Mouse (Mus musculus) layer of hippocampus, adult 2 months (tissue): ENCODE data around the gene Exd1. TPM values are rescaled to one million over a fixed set of nuclear protein-coding genes. Genes with fewer than 3 reads are reported as not detected.

ENCODE experiments used
- DNase-seq, 2 experiments: peaks; one replicate each; pipeline ENCODE4 v3.0.0; 2022; ENCODE audit warnings: low spot score in 2 of 2
- H3K27ac ChIP-seq: fragments of 200-600 bp; 2 replicates; pipeline ENCODE4 v1.8.1; 2022
- H3K4me3 ChIP-seq: fragments of 200-600 bp; 2 replicates; pipeline ENCODE4 v1.8.1; 2022; ENCODE audit warnings: mild to moderate bottlenecking
- CTCF ChIP-seq: fragments of 200-600 bp; conservative IDR thresholded peaks from 2 replicates; pipeline ENCODE4 v1.8.1; 2022; ENCODE audit warnings: antibody characterized with exemption, mild to moderate bottlenecking, moderate library complexity
- total RNA-seq, 2 experiments: library from RNA; stranded (reverse); gene quantifications; 2 replicates each; pipeline ENCODE4 v1.2.3; 2021

Exd1 gene
- total RNA-seq, 2 experiments from 2014 or later = 0.49 to 1.3 TPM

- DNase-seq = no peak
- TF ChIP-seq CTCF = no peak
- no peak overlapping the region for H3K4me3 ChIP-seq
- no peak overlapping the region for H3K27ac ChIP-seq
Observed at GRCm38 (mm10) chr2:119561794-119562193, 14.4 kb upstream of the Exd1 start.

- H3K27ac ChIP-seq = no peak overlapping the region
- DNase-seq = no peak
- TF ChIP-seq CTCF = no peak
- no peak overlapping the region for H3K4me3 ChIP-seq
Observed at GRCm38 (mm10) chr2:119558737-119559340, 11.4 kb upstream of the Exd1 start.

DNA sequence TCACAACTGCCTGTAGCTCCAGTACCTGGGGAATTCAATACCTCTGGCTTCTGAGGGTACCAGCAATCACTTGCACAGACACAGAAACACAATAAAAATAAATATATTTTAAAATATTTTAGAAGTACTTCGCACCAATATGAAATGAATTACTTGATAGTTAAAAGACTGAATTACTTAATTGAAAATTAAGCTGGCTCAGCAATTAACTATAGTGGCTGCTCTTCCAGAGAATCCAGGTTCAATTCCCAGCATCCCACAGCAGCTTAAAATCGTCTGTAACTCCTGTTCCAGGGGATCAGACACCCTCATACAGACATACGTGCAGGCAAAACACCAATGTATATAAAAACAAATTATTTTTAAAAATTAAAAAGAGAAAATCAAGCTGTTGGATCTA is 10.6 kb upstream of the Exd1 start:
- Histone ChIP-seq H3K4me3 (no peak overlapping the region), H3K27ac (no peak overlapping the region)
- no peak for DNase-seq
- TF ChIP-seq CTCF = no peak

DNA sequence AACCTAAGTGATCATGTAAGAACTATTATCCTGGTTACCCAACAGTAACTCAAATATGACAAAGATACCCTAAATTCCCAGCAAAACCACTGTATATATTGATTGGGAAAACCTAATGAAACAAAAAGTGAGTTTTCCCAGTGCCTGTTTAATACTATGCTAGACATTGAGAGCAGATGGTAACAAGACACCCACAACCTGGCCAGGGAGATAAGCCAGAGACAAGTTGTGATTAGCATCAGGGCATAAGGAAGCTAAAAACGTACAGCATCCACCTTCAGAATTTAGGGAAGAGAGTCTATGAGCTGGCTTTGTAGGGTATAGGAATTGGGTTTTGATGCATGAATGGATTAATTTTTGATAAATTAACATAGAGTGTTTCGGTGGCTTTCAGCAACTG is 2.3 kb upstream of the Exd1 start:
- no peak for DNase-seq
- TF ChIP-seq CTCF = no peak
- peak overlapping the region; percentile 0; the same call in 1 of the 2 replicates for H3K27ac ChIP-seq
- H3K4me3 ChIP-seq = no peak overlapping the region

DNA sequence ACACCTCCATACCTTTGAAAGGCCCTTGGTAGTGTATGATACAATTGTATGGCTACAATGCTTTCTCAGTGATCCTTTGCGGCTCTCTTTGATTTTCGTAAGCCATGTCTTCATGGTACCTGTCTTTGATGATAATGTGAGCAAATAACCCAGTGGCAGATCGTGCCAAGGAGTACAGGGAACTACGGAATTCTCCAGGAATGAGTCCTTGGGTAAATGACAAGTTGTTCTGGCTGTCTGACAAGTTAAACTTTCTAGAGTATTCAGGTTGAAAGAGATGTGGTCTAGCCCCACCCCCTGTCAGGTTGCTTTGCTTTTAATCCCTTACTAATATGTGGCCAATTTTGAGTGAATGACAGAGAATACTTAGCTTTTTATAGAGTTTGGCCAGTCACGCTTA is 1.3 kb upstream of the Exd1 start:
- DNase-seq = no peak
- peak overlapping the region; percentile 93; the same call in 1 of the 2 replicates for H3K27ac ChIP-seq

GRCm38 (mm10) chr2:119548371-119548660 is 889 bp upstream of the Exd1 start:
- no peak for DNase-seq
- Histone ChIP-seq H3K4me3 (peak overlapping the region; percentile 69), H3K27ac (peak overlapping the region; percentile 93)
- TF ChIP-seq CTCF = no peak

More for the DNA sequence above, 1.3 kb upstream of the Exd1 start:
- peak overlapping the region; percentile 69 for H3K4me3 ChIP-seq
- TF ChIP-seq CTCF = no peak

DNA sequence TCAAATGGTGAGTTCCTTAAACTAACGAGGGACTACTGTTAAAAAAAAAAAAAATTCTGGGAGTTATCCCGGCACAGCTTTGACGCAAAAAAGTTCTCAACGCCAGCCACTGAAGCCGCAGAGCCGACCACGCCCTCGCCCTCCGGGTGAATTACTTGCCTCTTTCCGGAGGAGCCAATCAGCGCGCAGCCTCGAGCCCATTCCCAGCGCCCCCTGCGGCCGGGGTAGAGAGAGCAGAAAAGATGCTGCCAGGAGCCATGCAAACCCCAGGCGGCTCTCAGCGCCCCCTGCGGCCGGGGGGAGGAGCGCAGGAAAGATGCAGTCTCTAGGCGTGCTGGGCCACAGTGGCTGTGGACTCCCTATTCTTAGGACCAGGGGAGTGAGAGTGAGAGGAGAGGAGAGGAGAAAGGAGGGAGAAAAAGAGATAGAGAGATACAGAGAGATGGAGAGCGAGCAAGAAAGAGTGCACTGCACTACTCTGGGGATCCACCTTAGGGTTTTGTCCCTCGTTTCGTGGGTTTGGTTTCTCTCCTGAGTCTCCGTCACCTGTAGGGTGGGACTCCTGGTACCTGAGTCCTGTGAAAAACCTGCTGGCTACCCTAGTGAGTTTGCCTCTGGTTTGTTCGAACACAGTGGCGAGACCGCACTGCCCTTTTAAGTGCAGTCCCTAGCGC is 442 bp downstream of the Exd1 start:
- TF ChIP-seq CTCF = peak; percentile 92
- DNase-seq = peak; percentile 71 to 82
- peak overlapping the region; percentile 69 for H3K4me3 ChIP-seq
- H3K27ac ChIP-seq = peak overlapping the region; percentile 93

DNA sequence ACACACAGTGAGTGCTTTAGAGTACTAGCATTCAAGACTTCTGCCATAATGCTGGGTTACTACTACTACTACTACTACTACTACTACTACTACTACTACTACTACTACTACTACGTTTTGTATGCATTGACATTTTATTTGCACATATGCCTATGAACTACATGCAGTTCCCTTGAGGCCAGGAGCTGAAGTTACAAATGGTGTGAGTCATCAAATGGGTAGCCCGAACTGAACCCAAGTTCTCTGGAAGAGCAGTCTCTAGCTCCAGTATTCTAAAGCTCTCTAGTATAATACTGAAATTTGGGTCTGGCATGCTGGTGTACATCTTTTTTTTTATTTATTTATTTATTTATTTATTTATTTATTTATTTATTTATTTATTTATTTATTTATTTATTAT is 3.8 kb downstream of the Exd1 start:
- DNase-seq = no peak
- no peak overlapping the region for H3K4me3 ChIP-seq
- no peak for TF ChIP-seq CTCF

DNA sequence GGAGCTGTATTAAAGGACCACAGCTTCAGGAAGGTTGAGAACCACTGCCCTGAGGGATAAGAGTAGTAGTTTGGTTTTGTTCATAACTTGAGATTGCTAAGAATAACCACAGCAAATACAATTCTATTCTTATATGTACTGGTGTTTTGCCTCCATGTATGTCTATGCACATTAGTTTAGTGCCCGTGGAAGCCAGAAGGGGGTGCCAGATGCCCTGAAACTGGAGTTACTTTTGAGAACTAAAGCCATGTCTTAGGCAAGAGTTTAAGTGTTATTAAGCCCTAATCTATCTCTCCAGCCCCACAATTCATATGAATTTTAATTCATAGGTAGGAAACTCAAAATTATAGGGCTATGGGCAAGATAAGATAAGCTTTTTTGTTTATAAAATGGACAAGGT is 5.3 kb downstream of the Exd1 start:
- Histone ChIP-seq H3K27ac (no peak overlapping the region), H3K4me3 (no peak overlapping the region)
- TF ChIP-seq CTCF = peak; percentile 85
- peak; percentile 39 to 64 for DNase-seq

More for the DNA sequence above, 3.8 kb downstream of the Exd1 start:
- no peak overlapping the region for H3K27ac ChIP-seq

DNA sequence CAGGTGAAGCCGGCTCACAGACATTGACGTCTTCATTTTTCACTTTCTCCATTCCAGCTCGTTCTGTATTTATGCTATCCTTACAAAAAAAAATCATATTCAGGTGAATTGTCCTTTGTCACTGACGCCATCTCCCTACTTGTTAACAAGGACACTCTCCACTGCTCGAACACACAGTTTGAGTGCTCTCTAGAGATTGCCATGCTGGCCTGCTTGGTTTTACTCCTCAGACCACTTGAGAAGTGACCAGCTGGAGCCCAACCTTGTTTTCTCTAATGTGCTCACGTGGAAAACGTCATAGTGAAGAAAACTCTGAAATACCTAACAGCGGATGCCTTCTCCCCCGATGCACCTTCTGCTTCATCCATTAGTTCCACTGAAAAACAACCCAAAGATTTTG is 8.6 kb downstream of the Exd1 start:
- Histone ChIP-seq H3K27ac (no peak overlapping the region), H3K4me3 (no peak overlapping the region)
- DNase-seq = no peak
- TF ChIP-seq CTCF = no peak

DNA sequence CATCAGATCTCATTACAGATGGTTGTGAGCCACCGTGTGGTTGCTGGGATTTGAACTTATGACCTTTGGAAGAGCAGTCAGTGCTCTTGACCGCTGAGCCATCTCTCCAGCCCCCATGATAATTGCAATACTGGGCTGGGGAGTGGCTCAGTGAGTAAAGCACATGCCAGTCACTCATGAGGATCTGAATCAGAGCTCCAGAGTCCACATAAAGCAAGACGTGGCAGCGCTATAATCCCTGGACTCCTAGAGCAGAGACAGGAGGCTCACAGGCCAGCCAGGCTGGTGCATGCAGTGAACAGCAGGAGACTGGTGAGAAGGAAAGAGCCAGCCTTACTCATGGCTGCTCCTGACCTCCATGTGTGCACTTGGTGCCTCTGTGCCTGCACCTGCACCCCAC is 22.0 kb downstream of the Exd1 start:
- no peak for TF ChIP-seq CTCF
- Histone ChIP-seq H3K27ac (no peak overlapping the region), H3K4me3 (no peak overlapping the region)
- DNase-seq = no peak

GRCm38 (mm10) chr2:119523836-119524235 is 23.6 kb downstream of the Exd1 start:
- Histone ChIP-seq H3K4me3 (no peak overlapping the region), H3K27ac (no peak overlapping the region)
- TF ChIP-seq CTCF = no peak
- no peak for DNase-seq

- Histone ChIP-seq H3K27ac (no peak overlapping the region), H3K4me3 (no peak overlapping the region)
- peak; percentile 73 for TF ChIP-seq CTCF
- DNase-seq = peak in 1 of 2 experiments; percentile 1
Observed at GRCm38 (mm10) chr2:119520550-119520949, 26.9 kb downstream of the Exd1 start.

GRCm38 (mm10) chr2:119516811-119517210 is 30.6 kb downstream of the Exd1 start:
- no peak for TF ChIP-seq CTCF
- H3K27ac ChIP-seq = no peak overlapping the region
- no peak for DNase-seq
- no peak overlapping the region for H3K4me3 ChIP-seq
